Mouse (Mus musculus) heart, postnatal 0 days (tissue): Measurements from ENCODE around the gene Prl3d3. TPM values are rescaled to one million over a fixed set of nuclear protein-coding genes. Genes with fewer than 3 reads are reported as not detected.
"Not testable (repeated sequence)": the region's sequence is repeated elsewhere in the genome, so short reads cannot be mapped to it uniquely, and the experiment has no call there.

ENCODE experiments used
- ATAC-seq: fragments of 200-750 bp; cut with Nextera tagmentation; 2 replicates; pipeline ENCODE4 v1.8.0; 2017; ENCODE audit warnings: low read depth, moderate number of reproducible peaks, moderate library complexity; ENCODE audit not compliant: insufficient read depth
- DNase-seq: peaks from one replicate; pipeline ENCODE4 v3.0.0-alpha.2; 2016; ENCODE audit warnings: low spot score
- H3K27ac ChIP-seq: fragments of 300-500 bp; sonication (generic); 2 replicates; pipeline ENCODE4 v1.5.1; 2014; ENCODE audit warnings: low read depth, mild to moderate bottlenecking
- H3K27me3 ChIP-seq: fragments of 300-500 bp; sonication (generic); 2 replicates; pipeline ENCODE4 v1.6.1; 2014; ENCODE audit warnings: low read length, mixed read lengths; ENCODE audit not compliant: control insufficient read depth, insufficient read depth
- H3K36me3 ChIP-seq: fragments of 300-500 bp; sonication (generic); replicated peaks from 2 replicates; pipeline ENCODE4 v1.6.1; 2014; ENCODE audit warnings: low read length, mixed read lengths; ENCODE audit not compliant: control insufficient read depth, insufficient read depth
- H3K4me1 ChIP-seq: fragments of 300-500 bp; sonication (generic); 2 replicates; pipeline ENCODE4 v1.6.1; 2014; ENCODE audit warnings: antibody characterized with exemption; ENCODE audit not compliant: control insufficient read depth, insufficient read depth
- H3K4me2 ChIP-seq: fragments of 300-500 bp; sonication (generic); 2 replicates; pipeline ENCODE4 v1.6.1; 2014; ENCODE audit warnings: low read depth, mild to moderate bottlenecking, low read length, moderate library complexity
- H3K4me3 ChIP-seq: fragments of 300-500 bp; sonication (generic); 2 replicates; pipeline ENCODE4 v1.5.1; 2014; ENCODE audit warnings: low read depth, low read length
- H3K9ac ChIP-seq: fragments of 300-500 bp; sonication (generic); replicated peaks from 2 replicates; pipeline ENCODE4 v1.6.1; 2014; ENCODE audit warnings: low read depth, low read length, mixed read lengths
- H3K9me3 ChIP-seq: fragments of 300-500 bp; sonication (generic); replicated peaks from 2 replicates; pipeline ENCODE4 v1.6.1; 2016; ENCODE audit warnings: low read length; ENCODE audit not compliant: control insufficient read depth
- CTCF ChIP-seq: IDR thresholded peaks from 2 replicates; pipeline ENCODE4 v1.5.1; 2016; ENCODE audit warnings: antibody characterized with exemption, control low read depth, low read depth
- EP300 ChIP-seq: IDR thresholded peaks from 2 replicates; pipeline ENCODE4 v1.6.1; 2016; ENCODE audit warnings: antibody characterized with exemption, low read depth
- WGBS: fragments of 180-500 bp; shearing (Covaris S2); extraction: QIAGEN DNeasy Blood & Tissue Kit; methylation state at CpG from one replicate; pipeline ENCODE4 v1.1.7; 2014; 5-methylcytosine and 5-hydroxymethylcytosine counted together
- polyA plus RNA-seq: library from polyadenylated mRNA; unstranded; fragments of >200 nt; fragmentation: Nextera tagmentation; extraction: Ambion mirVana; gene quantifications from 2 replicates; pipeline ENCODE4 v1.2.1, GENCODE M21; 2015
- total RNA-seq: library from RNA; depleted of rRNA; stranded (reverse); fragments of >200 nt; gene quantifications from 2 replicates; pipeline ENCODE4 v1.2.3, GENCODE M21; 2014; ENCODE audit warnings: low replicate concordance; rRNA removed

Gene Prl3d3
- total RNA-seq = not detected in 2 replicates
- polyA plus RNA-seq = not detected in 2 replicates

- H3K4me2 ChIP-seq, ATAC-seq, H3K4me3 ChIP-seq, H3K4me1 ChIP-seq, H3K36me3 ChIP-seq, H3K27ac ChIP-seq, H3K9ac ChIP-seq, H3K9me3 ChIP-seq, DNase-seq, H3K27me3 ChIP-seq: not testable (repeated sequence)
- 66% methylated on average over 2 of the region's 3 CpGs for WGBS
Observed at GRCm38 (mm10) chr13:27156490-27156889, at the start of gene Prl3d3. TSS of gene Prl3d3 (plus strand) at chr13:27156790.

GRCm38 (mm10) chr13:27121398-27121797 lies 35.2 kb upstream of the Prl3d3 start, which contains the start of gene Prl3d2:
TSS of gene Prl3d2 (plus strand) at chr13:27121698.
- not testable (repeated sequence) for H3K9me3 ChIP-seq, H3K27ac ChIP-seq, H3K36me3 ChIP-seq, H3K4me2 ChIP-seq, H3K4me1 ChIP-seq, DNase-seq, H3K9ac ChIP-seq, ATAC-seq, H3K27me3 ChIP-seq, H3K4me3 ChIP-seq
- 76% methylated on average over 4 of the region's 4 CpGs for WGBS

DNA sequence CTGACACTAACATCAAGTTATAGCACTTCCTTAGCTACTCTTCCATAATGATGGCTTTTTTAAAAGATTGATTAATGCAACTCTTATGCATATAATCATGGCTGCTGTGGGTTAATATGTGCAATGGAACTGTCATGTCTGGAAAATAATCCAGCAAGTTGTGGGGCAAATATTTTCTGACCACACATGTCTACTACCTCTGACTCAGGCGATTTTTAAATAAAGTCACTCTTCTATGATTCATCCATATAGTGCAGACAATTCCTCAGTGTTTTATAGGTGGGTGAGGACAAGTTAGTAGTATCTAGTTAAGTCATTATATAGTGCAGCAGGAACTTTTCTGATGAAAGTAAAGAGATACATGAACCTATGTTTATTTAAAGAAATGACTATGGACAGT lies 8.3 kb upstream of the Prl3d3 start:
- Histone ChIP-seq H3K27me3 (no peaks in the 10 kb centered on the region), H3K4me3 (no peak overlapping the region), H3K9me3 (no peaks in the 10 kb centered on the region), H3K4me2 (no peak overlapping the region), H3K36me3 (no peaks in the 10 kb centered on the region), H3K9ac (no peak overlapping the region), H3K4me1 (no peaks in the 10 kb centered on the region), H3K27ac (no peak overlapping the region)
- ATAC-seq = no peak
- TF ChIP-seq CTCF (no peak), EP300 (no peak)
- 48% methylated on average over 1 of the region's 1 CpGs for WGBS
- DNase-seq = no peak

GRCm38 (mm10) chr13:27196359-27196758 lies 39.8 kb downstream of the Prl3d3 start, which contains the start of gene Prl3c1:
TSS of gene Prl3c1 (plus strand) at chr13:27196659.
- H3K4me3 ChIP-seq = no peak within 1 kb of the TSS
- ATAC-seq = no peak
- TF ChIP-seq EP300 = no peak
- no peak for TF ChIP-seq CTCF
- 73% methylated on average over 1 of the region's 1 CpGs for WGBS
- no peak within 1 kb of the TSS for H3K27ac ChIP-seq
- no peak within 1 kb of the TSS for H3K4me2 ChIP-seq
- H3K9ac ChIP-seq = no peak within 1 kb of the TSS
- H3K36me3 ChIP-seq = no peaks in the 10 kb centered on the region
- H3K27me3 ChIP-seq = no peaks in the 10 kb centered on the region
- no peaks in the 10 kb centered on the region for H3K9me3 ChIP-seq
- no peaks in the 10 kb centered on the region for H3K4me1 ChIP-seq
- DNase-seq = no peak

Other genes starting within 250 kb of the Prl3d3 start
- gene Prl, start 99.2 kb upstream of the Prl3d3 start, total RNA-seq = not detected in 2 replicates
- gene Prl, start 99.2 kb upstream of the Prl3d3 start, polyA plus RNA-seq = not detected in 2 replicates
- not detected in 2 replicates for gene Prl3d1, start 62.6 kb upstream of the Prl3d3 start, total RNA-seq
- not detected in 2 replicates for gene Prl3d1, start 62.6 kb upstream of the Prl3d3 start, polyA plus RNA-seq
- gene Prl3d2, start 35.1 kb upstream of the Prl3d3 start, total RNA-seq = not detected in 2 replicates
- gene Prl3d2, start 35.1 kb upstream of the Prl3d3 start, polyA plus RNA-seq = not detected in 2 replicates
- gene Prl3c1, start 39.9 kb downstream of the Prl3d3 start, total RNA-seq = not detected in 2 replicates
- not detected in 2 replicates for gene Prl3c1, start 39.9 kb downstream of the Prl3d3 start, polyA plus RNA-seq
- gene Prl3b1, start 85.1 kb downstream of the Prl3d3 start, total RNA-seq = not detected in 2 replicates
- not detected in 2 replicates for gene Prl3b1, start 85.1 kb downstream of the Prl3d3 start, polyA plus RNA-seq
- not detected in 2 replicates for gene Prl3a1, start 102.6 kb downstream of the Prl3d3 start, total RNA-seq
- not detected in 2 replicates for gene Prl3a1, start 102.6 kb downstream of the Prl3d3 start, polyA plus RNA-seq
- gene Prl6a1, start 155.8 kb downstream of the Prl3d3 start, total RNA-seq = not detected in 2 replicates
- not detected in 2 replicates for gene Prl6a1, start 155.8 kb downstream of the Prl3d3 start, polyA plus RNA-seq
- not detected in 2 replicates for gene Prl8a2, start 188.9 kb downstream of the Prl3d3 start, total RNA-seq
- gene Prl8a2, start 188.9 kb downstream of the Prl3d3 start, polyA plus RNA-seq = not detected in 2 replicates
- gene Prl2b1, start 234.1 kb downstream of the Prl3d3 start, total RNA-seq = not detected in 2 replicates
- gene Prl2b1, start 234.1 kb downstream of the Prl3d3 start, polyA plus RNA-seq = not detected in 2 replicates